Mouse (Mus musculus): Measurements from ENCODE around the gene Sec22a. TPM values are rescaled to one million over a fixed set of nuclear protein-coding genes. Genes with fewer than 3 reads are reported as not detected.

The Sec22a gene
- total and polyA plus RNA-seq, 3 experiments, result 10.5 to 98.3 (median 11.4) TPM

- no peak for TF ChIP-seq UBTF (IDR thresholded peaks at IDR 0.05; ENCODE audit: borderline replicate concordance, insufficient read depth, low read depth, low read length)
- TF ChIP-seq MYB (IDR thresholded peaks at IDR 0.05; ENCODE audit: low read depth, low read length), result no peak
- no peak for TF ChIP-seq MYC (IDR thresholded peaks at IDR 0.05; ENCODE audit: low read depth, low read length)
- no peak for TF ChIP-seq RAD21 (IDR thresholded peaks at IDR 0.05; ENCODE audit: low read depth, low read length)
- no peak for TF ChIP-seq POLR2AphosphoS5 (IDR thresholded peaks at IDR 0.05; ENCODE audit: borderline replicate concordance, low read depth, low read length)
- TF ChIP-seq ZKSCAN1 (IDR thresholded peaks at IDR 0.05; ENCODE audit: low read depth, low read length), result no peak
- TF ChIP-seq POLR2AphosphoS2 (IDR thresholded peaks at IDR 0.05; ENCODE audit: low read length), result no peak
- no peak for TF ChIP-seq ELF1 (IDR thresholded peaks at IDR 0.05; ENCODE audit: low read depth, low read length)
- TF ChIP-seq MAZ (IDR thresholded peaks at IDR 0.05; ENCODE audit: low read depth, low read length), result no peak
- Histone ChIP-seq H3K27me3 (ENCODE audit: control insufficient read depth in 1 of 2, insufficient read depth in 2 of 2, low read length in 2 of 2) (no peaks in the 10 kb centered on the region), H3K27ac (ENCODE audit: control insufficient read depth, low read depth, low read length) (no peak overlapping the region), H3K4me1 (ENCODE audit: control insufficient read depth in 1 of 2, insufficient read depth in 2 of 2, low read length in 2 of 2) (no peaks in the 10 kb centered on the region), H3K4me3 (ENCODE audit: control insufficient read depth in 1 of 2, insufficient read depth in 1 of 2, low read depth in 2 of 2, low read length in 2 of 2) (no peak overlapping the region), H3K9ac (ENCODE audit: control insufficient read depth, low read depth, low read length, poor library complexity, severe bottlenecking) (no peak overlapping the region), H3K9me3 (replicated peaks; ENCODE audit: insufficient read depth, low read length) (no peaks in the 10 kb centered on the region), H3K36me3 (ENCODE audit: control insufficient read depth in 1 of 2, insufficient read depth in 2 of 2, low read length in 2 of 2) (no peaks in the 10 kb centered on the region), H3K79me2 (ENCODE audit: control insufficient read depth, insufficient read depth, low read length, poor library complexity) (no peaks in the 10 kb centered on the region)
- DNase-seq (ENCODE audit: low read depth, low spot score), result no peak
These were observed 85.6 kb downstream of the Sec22a start for GRCm38 (mm10) chr16:35278166-35278565.

- H3K36me3 ChIP-seq (ENCODE audit: control insufficient read depth in 1 of 2, insufficient read depth in 2 of 2, low read length in 2 of 2), result no peaks in the 10 kb centered on the region
- TF ChIP-seq HCFC1 (IDR thresholded peaks at IDR 0.05; ENCODE audit: low read depth, low read length), result no peak
- no peak for TF ChIP-seq CTCF (IDR thresholded peaks at IDR 0.05 in 2 of 3, conservative IDR thresholded peaks at IDR 0.05 in 1 of 3; ENCODE audit: control insufficient read depth in 1 of 3, insufficient read depth in 1 of 3, low read depth in 2 of 3, low read length in 3 of 3, poor library complexity in 1 of 3, severe bottlenecking in 1 of 3)
- no peak for TF ChIP-seq USF1 (IDR thresholded peaks at IDR 0.05; ENCODE audit: low read depth, low read length)
- TF ChIP-seq MAZ (IDR thresholded peaks at IDR 0.05; ENCODE audit: low read depth, low read length), result no peak
- TF ChIP-seq E2F4 (IDR thresholded peaks at IDR 0.05; ENCODE audit: borderline replicate concordance, low read depth, low read length), result no peak
- TF ChIP-seq GABPA (IDR thresholded peaks at IDR 0.05; ENCODE audit: low read depth, low read length), result no peak
- TF ChIP-seq SMC3 (IDR thresholded peaks at IDR 0.05; ENCODE audit: low read depth, low read length), result no peak
- TF ChIP-seq CHD1 (IDR thresholded peaks at IDR 0.05; ENCODE audit: low read depth, low read length), result no peak
- TF ChIP-seq POLR2AphosphoS5 (IDR thresholded peaks at IDR 0.05; ENCODE audit: borderline replicate concordance, low read depth, low read length), result no peak
- no peak for TF ChIP-seq TBP (IDR thresholded peaks at IDR 0.05; ENCODE audit: low read depth, low read length)
- TF ChIP-seq ETS1 (IDR thresholded peaks at IDR 0.05; ENCODE audit: low read depth, low read length), result no peak
- TF ChIP-seq MYC (IDR thresholded peaks at IDR 0.05; ENCODE audit: low read depth, low read length), result no peak
- no peak for TF ChIP-seq ELF1 (IDR thresholded peaks at IDR 0.05; ENCODE audit: low read depth, low read length)
- no peak for TF ChIP-seq CHD2 (IDR thresholded peaks at IDR 0.05; ENCODE audit: low read length)
- no peak for TF ChIP-seq RCOR1 (IDR thresholded peaks at IDR 0.05; ENCODE audit: low read depth, low read length)
- TF ChIP-seq MAX (IDR thresholded peaks at IDR 0.05; ENCODE audit: low read length), result no peak
- no peak for TF ChIP-seq ZMIZ1 (IDR thresholded peaks at IDR 0.05; ENCODE audit: low read depth, low read length)
These were observed 91.3 kb downstream of the Sec22a start for GRCm38 (mm10) chr16:35272417-35272816.

More at GRCm38 (mm10) chr16:35272417-35272816, 91.3 kb downstream of the Sec22a start:
- no peaks in the 10 kb centered on the region for H3K9me3 ChIP-seq (replicated peaks; ENCODE audit: insufficient read depth, low read length)
- no peak for DNase-seq (ENCODE audit: low read depth, low spot score)
- no peak overlapping the region for H3K27ac ChIP-seq (ENCODE audit: control insufficient read depth, low read depth, low read length)
- H3K79me2 ChIP-seq (ENCODE audit: control insufficient read depth, insufficient read depth, low read length, poor library complexity), result no peaks in the 10 kb centered on the region
- no peaks in the 10 kb centered on the region for H3K4me1 ChIP-seq (ENCODE audit: control insufficient read depth in 1 of 2, insufficient read depth in 2 of 2, low read length in 2 of 2)
- no peaks in the 10 kb centered on the region for H3K27me3 ChIP-seq (ENCODE audit: control insufficient read depth in 1 of 2, insufficient read depth in 2 of 2, low read length in 2 of 2)
- no peak overlapping the region for H3K9ac ChIP-seq (ENCODE audit: control insufficient read depth, low read depth, low read length, poor library complexity, severe bottlenecking)
- H3K4me3 ChIP-seq (ENCODE audit: control insufficient read depth in 1 of 2, insufficient read depth in 1 of 2, low read depth in 2 of 2, low read length in 2 of 2), result no peak overlapping the region

Measured in MEL (cell line).